Mouse (Mus musculus): ENCODE measurements around the gene Uggt1. TPM values are rescaled to one million over a fixed set of nuclear protein-coding genes. Genes with fewer than 3 reads are reported as not detected.

The Uggt1 gene
- polyA plus RNA-seq, 1 experiment from 2014 or later, result 21.8 TPM

DNA sequence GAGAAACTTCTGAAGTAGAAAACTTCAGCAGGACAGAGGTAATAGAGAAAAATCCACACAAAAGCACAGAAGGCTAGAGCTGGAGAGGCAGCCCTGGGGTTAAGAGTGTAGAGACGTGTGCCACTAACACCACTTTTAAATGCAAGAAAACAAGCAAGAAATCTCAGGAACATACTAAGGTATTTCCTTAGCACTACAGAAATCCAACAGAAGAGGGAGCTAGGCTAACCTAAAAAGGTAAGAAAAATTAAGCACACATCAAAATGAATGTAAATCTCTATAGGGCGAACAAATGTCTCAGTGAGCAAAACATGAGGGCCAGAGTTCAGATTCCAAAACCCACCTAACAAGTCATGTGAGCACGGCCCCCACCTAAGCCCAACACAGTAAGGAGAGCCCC lies 19.9 kb downstream of the Uggt1 start:
- peaks cover 39% of the 10 kb centered on the region for H3K36me3 ChIP-seq (ENCODE audit: control insufficient read depth, insufficient read depth)

DNA sequence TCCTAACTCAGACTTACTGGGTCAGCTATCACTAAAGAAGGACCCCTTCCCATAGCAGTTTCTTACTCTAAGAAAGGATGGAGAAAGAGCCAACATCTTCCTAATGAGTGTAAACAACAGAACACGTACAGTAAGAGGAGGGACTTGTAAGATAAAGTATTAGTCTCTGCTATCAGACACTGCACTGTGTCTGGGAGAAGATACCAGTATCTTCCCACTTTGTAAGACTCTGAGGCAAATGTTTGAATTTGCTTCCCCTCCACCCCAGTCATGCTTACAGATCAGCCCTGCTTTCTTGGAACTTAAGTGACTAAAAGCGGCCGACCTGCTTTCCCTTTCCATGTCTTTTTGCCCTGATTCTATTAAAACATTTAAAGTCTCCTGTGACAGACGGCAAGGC lies 30.2 kb downstream of the Uggt1 start:
- WGBS, result 84% methylated on average over 4 of the region's 4 CpGs
- H3K4me3 ChIP-seq (ENCODE audit: low read depth, low read length), result no peak overlapping the region
- no peaks in the 10 kb centered on the region for H3K27me3 ChIP-seq (replicated peaks; ENCODE audit: control insufficient read depth, insufficient read depth, low read length)
- no peak overlapping the region for H3K9ac ChIP-seq (ENCODE audit: low read depth, low read length)
- no peak for ATAC-seq
- no peak overlapping the region for H3K27ac ChIP-seq (ENCODE audit: low read depth, low read length)
- no peak overlapping the region for H3K4me2 ChIP-seq (replicated peaks; ENCODE audit: low read depth)
- H3K9me3 ChIP-seq (ENCODE audit: control insufficient read depth), result no peaks in the 10 kb centered on the region
- H3K4me1 ChIP-seq (replicated peaks; ENCODE audit: control insufficient read depth, insufficient read depth, low read length), result no peaks in the 10 kb centered on the region
- peaks cover 33% of the 10 kb centered on the region for H3K36me3 ChIP-seq (ENCODE audit: control insufficient read depth, insufficient read depth)
- TF ChIP-seq CTCF (IDR thresholded peaks at IDR 0.05; ENCODE audit: low read depth), result no peak

More for the DNA sequence above, 19.9 kb downstream of the Uggt1 start:
- H3K4me2 ChIP-seq (replicated peaks; ENCODE audit: low read depth), result no peak overlapping the region
- peak; percentile 68 for TF ChIP-seq CTCF (IDR thresholded peaks at IDR 0.05; ENCODE audit: low read depth)
- no peak overlapping the region for H3K27ac ChIP-seq (ENCODE audit: low read depth, low read length)
- H3K9me3 ChIP-seq (ENCODE audit: control insufficient read depth), result no peaks in the 10 kb centered on the region
- WGBS, result 82% methylated on average over 3 of the region's 3 CpGs
- H3K4me1 ChIP-seq (replicated peaks; ENCODE audit: control insufficient read depth, insufficient read depth, low read length), result no peaks in the 10 kb centered on the region
- no peaks in the 10 kb centered on the region for H3K27me3 ChIP-seq (replicated peaks; ENCODE audit: control insufficient read depth, insufficient read depth, low read length)
- H3K4me3 ChIP-seq (ENCODE audit: low read depth, low read length), result no peak overlapping the region
- no peak for ATAC-seq
- no peak overlapping the region for H3K9ac ChIP-seq (ENCODE audit: low read depth, low read length)

DNA sequence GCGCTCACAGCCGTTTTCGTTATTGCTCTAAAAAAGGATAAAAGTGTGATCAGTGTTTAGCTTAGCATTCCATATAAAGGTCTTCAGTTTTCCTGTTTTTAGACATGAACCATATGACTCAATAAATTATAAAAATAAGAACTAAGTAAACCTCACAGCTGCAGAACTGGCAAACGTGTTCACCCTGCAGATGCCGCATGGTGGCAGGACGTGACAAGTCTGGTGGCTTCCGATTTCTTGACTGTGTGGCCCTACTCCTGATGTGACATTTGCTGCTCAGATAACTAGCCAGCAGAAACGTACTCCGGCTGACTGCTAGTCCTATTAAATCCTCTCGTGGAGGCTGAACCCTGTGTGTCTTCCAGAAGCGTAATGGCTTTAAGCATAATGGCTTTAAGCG lies 42.8 kb downstream of the Uggt1 start:
- ATAC-seq, result no peak
- 89% methylated on average over 12 of the region's 12 CpGs for WGBS
- Histone ChIP-seq H3K27me3 (replicated peaks; ENCODE audit: control insufficient read depth, insufficient read depth, low read length) (no peaks in the 10 kb centered on the region), H3K4me3 (ENCODE audit: low read depth, low read length) (no peak overlapping the region), H3K9me3 (ENCODE audit: control insufficient read depth) (no peaks in the 10 kb centered on the region), H3K4me2 (replicated peaks; ENCODE audit: low read depth) (no peak overlapping the region), H3K36me3 (ENCODE audit: control insufficient read depth, insufficient read depth) (peaks cover 47% of the 10 kb centered on the region; the same call in 1 of the 2 replicates), H3K4me1 (replicated peaks; ENCODE audit: control insufficient read depth, insufficient read depth, low read length) (no peaks in the 10 kb centered on the region), H3K27ac (ENCODE audit: low read depth, low read length) (no peak overlapping the region), H3K9ac (ENCODE audit: low read depth, low read length) (no peak overlapping the region)
- TF ChIP-seq CTCF (IDR thresholded peaks at IDR 0.05; ENCODE audit: low read depth), result no peak

DNA sequence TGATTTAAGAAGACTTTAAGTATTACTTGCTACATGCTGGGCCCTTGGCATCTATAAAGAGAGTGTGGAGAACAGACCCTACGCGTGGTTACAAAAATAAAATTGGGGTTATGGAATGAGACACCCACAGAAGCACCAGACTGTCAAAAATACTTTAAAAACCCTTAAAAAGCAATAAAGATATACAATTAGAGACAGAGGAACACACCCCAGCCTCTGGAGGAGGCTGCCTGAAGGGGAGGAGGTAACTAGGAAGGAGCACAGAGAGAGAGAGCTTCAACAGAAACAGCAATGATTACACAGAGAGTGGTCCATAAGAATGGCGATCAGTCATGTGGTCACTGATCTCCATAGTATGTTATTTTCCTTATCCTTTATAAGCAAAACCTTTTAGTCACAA lies 50.0 kb downstream of the Uggt1 start:
- no peak overlapping the region for H3K9ac ChIP-seq (ENCODE audit: low read depth, low read length)
- no peaks in the 10 kb centered on the region for H3K27me3 ChIP-seq (replicated peaks; ENCODE audit: control insufficient read depth, insufficient read depth, low read length)
- no peaks in the 10 kb centered on the region for H3K4me1 ChIP-seq (replicated peaks; ENCODE audit: control insufficient read depth, insufficient read depth, low read length)
- peaks cover 87% of the 10 kb centered on the region for H3K36me3 ChIP-seq (ENCODE audit: control insufficient read depth, insufficient read depth)
- no peak overlapping the region for H3K27ac ChIP-seq (ENCODE audit: low read depth, low read length)
- H3K4me3 ChIP-seq (ENCODE audit: low read depth, low read length), result no peak overlapping the region
- ATAC-seq, result no peak
- no peak for TF ChIP-seq CTCF (IDR thresholded peaks at IDR 0.05; ENCODE audit: low read depth)
- H3K9me3 ChIP-seq (ENCODE audit: control insufficient read depth), result no peaks in the 10 kb centered on the region
- H3K4me2 ChIP-seq (replicated peaks; ENCODE audit: low read depth), result no peak overlapping the region
- 98% methylated on average over 3 of the region's 3 CpGs for WGBS

DNA sequence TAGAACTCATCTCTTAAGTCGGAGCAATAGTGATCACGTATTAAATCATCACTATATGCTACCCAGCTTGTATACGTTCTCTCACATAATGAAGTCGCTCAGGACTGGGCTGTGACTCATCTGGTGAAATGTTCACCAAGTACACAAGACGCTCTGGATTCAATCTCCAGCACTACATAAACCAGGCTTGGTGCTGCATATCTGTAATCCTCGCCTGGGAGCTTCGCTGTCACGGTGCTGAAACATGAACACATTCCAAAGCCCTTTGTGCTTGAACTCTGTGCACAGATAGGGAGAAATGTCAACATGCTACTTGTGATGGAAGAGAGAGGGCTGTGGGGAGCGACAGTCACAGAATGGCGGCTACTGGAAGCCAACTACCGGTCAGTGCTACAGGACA lies 52.6 kb downstream of the Uggt1 start:
- Histone ChIP-seq H3K36me3 (ENCODE audit: control insufficient read depth, insufficient read depth) (peaks cover 90% of the 10 kb centered on the region), H3K9ac (ENCODE audit: low read depth, low read length) (no peak overlapping the region), H3K4me2 (replicated peaks; ENCODE audit: low read depth) (no peak overlapping the region), H3K9me3 (ENCODE audit: control insufficient read depth) (no peaks in the 10 kb centered on the region), H3K4me3 (ENCODE audit: low read depth, low read length) (no peak overlapping the region), H3K27me3 (replicated peaks; ENCODE audit: control insufficient read depth, insufficient read depth, low read length) (no peaks in the 10 kb centered on the region), H3K4me1 (replicated peaks; ENCODE audit: control insufficient read depth, insufficient read depth, low read length) (no peaks in the 10 kb centered on the region), H3K27ac (ENCODE audit: low read depth, low read length) (no peak overlapping the region)
- no peak for TF ChIP-seq CTCF (IDR thresholded peaks at IDR 0.05; ENCODE audit: low read depth)
- ATAC-seq, result no peak
- 83% methylated on average over 11 of the region's 11 CpGs for WGBS

DNA sequence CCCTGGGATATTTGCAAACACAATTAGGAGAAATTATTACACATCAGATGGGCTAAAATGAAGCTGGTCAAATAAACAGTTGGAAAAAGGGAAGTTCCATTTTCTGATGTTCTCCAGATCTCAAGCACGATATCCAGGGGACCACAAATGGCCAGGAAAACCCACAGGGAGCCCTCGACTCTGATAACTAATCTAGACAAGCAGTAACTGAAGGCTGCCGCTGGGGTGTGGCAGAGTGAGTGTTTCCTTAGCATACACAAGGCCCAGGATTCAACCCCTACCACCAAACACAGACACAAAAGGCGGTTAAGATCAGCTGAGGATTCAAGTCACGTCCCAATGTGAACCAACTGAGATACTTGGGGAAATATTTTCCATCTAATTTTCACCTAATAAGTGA lies 64.5 kb downstream of the Uggt1 start:
- Histone ChIP-seq H3K9ac (ENCODE audit: low read depth, low read length) (no peak overlapping the region), H3K9me3 (ENCODE audit: control insufficient read depth) (no peaks in the 10 kb centered on the region), H3K4me2 (replicated peaks; ENCODE audit: low read depth) (no peak overlapping the region), H3K4me1 (replicated peaks; ENCODE audit: control insufficient read depth, insufficient read depth, low read length) (no peaks in the 10 kb centered on the region), H3K36me3 (ENCODE audit: control insufficient read depth, insufficient read depth) (peaks cover 76% of the 10 kb centered on the region), H3K4me3 (ENCODE audit: low read depth, low read length) (no peak overlapping the region), H3K27ac (ENCODE audit: low read depth, low read length) (no peak overlapping the region), H3K27me3 (replicated peaks; ENCODE audit: control insufficient read depth, insufficient read depth, low read length) (no peaks in the 10 kb centered on the region)
- TF ChIP-seq CTCF (IDR thresholded peaks at IDR 0.05; ENCODE audit: low read depth), result no peak
- ATAC-seq, result no peak
- 68% methylated on average over 5 of the region's 5 CpGs for WGBS

DNA sequence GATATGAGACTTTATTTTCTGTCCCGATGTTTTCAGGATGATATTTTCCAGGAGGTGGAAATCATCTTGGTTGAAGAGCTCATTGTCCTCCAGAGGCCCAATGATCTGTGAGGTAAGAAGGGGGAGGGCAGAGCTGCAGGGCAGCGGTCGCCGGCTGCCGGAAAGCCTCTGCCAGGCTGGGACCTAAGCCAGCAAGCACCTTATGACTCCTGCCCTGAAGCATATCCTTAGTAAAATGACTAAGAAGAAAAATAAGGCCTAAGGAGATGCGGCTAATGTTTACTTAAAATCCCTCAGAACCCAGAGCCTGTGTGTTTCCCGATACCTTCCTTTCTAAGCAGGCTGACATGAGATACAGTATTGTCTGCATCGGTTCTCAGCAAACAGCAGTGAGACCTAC lies 71.1 kb downstream of the Uggt1 start:
- Histone ChIP-seq H3K9me3 (ENCODE audit: control insufficient read depth) (no peaks in the 10 kb centered on the region), H3K4me2 (replicated peaks; ENCODE audit: low read depth) (no peak overlapping the region), H3K4me3 (ENCODE audit: low read depth, low read length) (no peak overlapping the region), H3K27ac (ENCODE audit: low read depth, low read length) (no peak overlapping the region), H3K9ac (ENCODE audit: low read depth, low read length) (no peak overlapping the region), H3K36me3 (ENCODE audit: control insufficient read depth, insufficient read depth) (peaks cover 67% of the 10 kb centered on the region), H3K27me3 (replicated peaks; ENCODE audit: control insufficient read depth, insufficient read depth, low read length) (no peaks in the 10 kb centered on the region), H3K4me1 (replicated peaks; ENCODE audit: control insufficient read depth, insufficient read depth, low read length) (no peaks in the 10 kb centered on the region)
- no peak for TF ChIP-seq CTCF (IDR thresholded peaks at IDR 0.05; ENCODE audit: low read depth)
- ATAC-seq, result no peak
- WGBS, result 80% methylated on average over 8 of the region's 8 CpGs
